Mouse (Mus musculus): ENCODE measurements around the gene Astn2. TPM values are rescaled to one million over a fixed set of nuclear protein-coding genes. Genes with fewer than 3 reads are reported as not detected.

Gene Astn2
- polyA plus RNA-seq, 1 experiment from 2014 or later = 0.06 TPM

DNA sequence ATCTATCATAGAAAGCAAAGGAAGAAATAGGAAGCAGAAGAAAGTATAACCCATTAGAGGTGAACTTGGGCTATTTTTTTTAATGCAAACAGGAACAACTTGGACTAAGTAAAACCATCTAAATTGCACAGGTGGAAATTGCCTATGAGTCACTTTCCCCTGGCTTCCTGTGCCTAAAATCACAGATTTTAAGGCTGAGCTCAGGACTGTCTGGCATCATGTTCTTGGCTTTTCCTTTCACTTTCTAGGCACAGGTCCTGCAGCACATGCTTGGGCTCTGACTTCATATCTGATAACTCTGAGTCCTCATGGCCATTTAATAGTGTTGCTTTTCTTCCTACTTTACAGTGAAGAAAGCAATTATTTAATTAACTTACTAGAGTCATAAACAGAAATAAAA is 161.7 kb downstream of the Astn2 start:
- no peak overlapping the region for H3K4me3 ChIP-seq (replicated peaks)
- no peak for ATAC-seq (ENCODE audit: low read depth)

DNA sequence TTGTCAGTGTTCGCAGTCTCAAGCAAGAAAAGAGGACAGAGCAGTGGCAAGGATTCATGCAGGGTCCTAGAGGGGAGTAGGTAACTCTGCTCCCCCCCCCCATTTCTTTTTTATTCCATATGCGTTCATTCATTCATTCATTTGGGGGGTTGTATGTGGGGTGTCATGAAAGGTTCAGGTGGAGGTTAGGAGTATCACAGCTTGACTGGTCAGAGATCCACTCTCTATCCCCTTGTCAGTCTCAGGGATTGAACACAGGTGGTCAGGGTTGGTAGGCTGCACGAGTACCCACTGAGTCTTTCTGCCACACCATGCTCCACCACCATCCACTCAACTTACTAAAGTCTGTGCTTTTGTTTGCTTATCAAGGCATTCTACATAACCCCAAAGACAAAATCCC is 171.6 kb downstream of the Astn2 start:
- WGBS (ENCODE audit: insufficient replicate concordance) = 40% methylated on average over 3 of the region's 3 CpGs
- H3K9ac ChIP-seq = no peak overlapping the region
- DNase-seq = no peak

More for the DNA sequence above, 161.7 kb downstream of the Astn2 start:
- no peaks in the 10 kb centered on the region for H3K36me3 ChIP-seq
- no peak overlapping the region for H3K27ac ChIP-seq
- H3K9ac ChIP-seq = no peak overlapping the region
- DNase-seq = no peak
- H3K4me1 ChIP-seq (replicated peaks) = no peaks in the 10 kb centered on the region
- no peaks in the 10 kb centered on the region for H3K27me3 ChIP-seq
- H3K9me3 ChIP-seq (replicated peaks) = 0 out of 2 replicates have a peak, but pooled peaks cover 3% of the 10 kb centered on the region
- H3K4me2 ChIP-seq = no peak overlapping the region

DNA sequence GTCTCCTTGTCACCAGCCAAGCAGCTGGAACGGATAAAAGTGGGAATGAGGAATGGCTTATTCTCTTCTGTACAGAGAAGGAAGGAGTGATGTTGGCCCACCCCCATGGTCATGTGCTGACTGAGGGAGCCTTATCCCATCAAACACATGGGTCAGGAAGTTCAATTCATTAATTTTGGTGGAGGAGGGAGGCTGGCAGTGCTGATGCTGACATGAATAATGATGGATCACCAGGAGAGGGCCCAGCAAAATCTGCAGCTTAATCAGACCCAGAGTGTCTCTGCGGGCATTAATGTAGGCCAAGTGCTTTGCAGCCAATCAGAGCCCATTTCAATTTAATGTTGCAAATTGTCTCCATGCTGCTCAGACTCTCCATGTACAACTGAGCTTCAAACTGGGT is 172.1 kb downstream of the Astn2 start:
- Histone ChIP-seq H3K4me1 (replicated peaks) (no peaks in the 10 kb centered on the region), H3K27me3 (no peaks in the 10 kb centered on the region), H3K4me2 (no peak overlapping the region), H3K9me3 (replicated peaks) (no peaks in the 10 kb centered on the region), H3K27ac (no peak overlapping the region), H3K4me3 (replicated peaks) (no peak overlapping the region), H3K9ac (no peak overlapping the region), H3K36me3 (no peaks in the 10 kb centered on the region)
- ATAC-seq (ENCODE audit: low read depth) = no peak
- WGBS (ENCODE audit: insufficient replicate concordance) = 45% methylated on average over 2 of the region's 2 CpGs
- no peak for DNase-seq

More for the DNA sequence above, 171.6 kb downstream of the Astn2 start:
- Histone ChIP-seq H3K4me3 (replicated peaks) (no peak overlapping the region), H3K36me3 (no peaks in the 10 kb centered on the region), H3K27me3 (no peaks in the 10 kb centered on the region), H3K9me3 (replicated peaks) (no peaks in the 10 kb centered on the region), H3K27ac (no peak overlapping the region), H3K4me1 (replicated peaks) (no peaks in the 10 kb centered on the region), H3K4me2 (no peak overlapping the region)
- no peak for ATAC-seq (ENCODE audit: low read depth)

DNA sequence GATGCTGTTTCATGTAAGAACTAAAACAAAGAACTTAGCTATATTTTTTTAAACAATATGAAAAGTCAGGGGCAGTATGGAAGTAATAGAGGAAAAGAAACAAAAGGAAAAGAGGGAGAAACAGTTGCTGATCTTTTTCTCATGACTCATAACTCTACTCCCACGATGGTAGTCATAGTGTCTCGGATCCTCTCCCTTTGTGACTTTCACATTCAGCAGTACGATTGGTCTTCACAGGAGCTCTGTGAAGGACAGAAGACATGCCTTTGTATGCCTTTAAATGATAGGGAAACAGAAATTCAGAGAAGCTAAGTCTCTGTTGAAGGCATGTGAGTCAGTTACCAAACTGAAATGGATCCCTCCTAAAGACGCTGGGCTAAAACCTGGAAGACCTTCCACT is 173.7 kb downstream of the Astn2 start:
- 70% methylated on average over 4 of the region's 4 CpGs for WGBS (ENCODE audit: insufficient replicate concordance)

DNA sequence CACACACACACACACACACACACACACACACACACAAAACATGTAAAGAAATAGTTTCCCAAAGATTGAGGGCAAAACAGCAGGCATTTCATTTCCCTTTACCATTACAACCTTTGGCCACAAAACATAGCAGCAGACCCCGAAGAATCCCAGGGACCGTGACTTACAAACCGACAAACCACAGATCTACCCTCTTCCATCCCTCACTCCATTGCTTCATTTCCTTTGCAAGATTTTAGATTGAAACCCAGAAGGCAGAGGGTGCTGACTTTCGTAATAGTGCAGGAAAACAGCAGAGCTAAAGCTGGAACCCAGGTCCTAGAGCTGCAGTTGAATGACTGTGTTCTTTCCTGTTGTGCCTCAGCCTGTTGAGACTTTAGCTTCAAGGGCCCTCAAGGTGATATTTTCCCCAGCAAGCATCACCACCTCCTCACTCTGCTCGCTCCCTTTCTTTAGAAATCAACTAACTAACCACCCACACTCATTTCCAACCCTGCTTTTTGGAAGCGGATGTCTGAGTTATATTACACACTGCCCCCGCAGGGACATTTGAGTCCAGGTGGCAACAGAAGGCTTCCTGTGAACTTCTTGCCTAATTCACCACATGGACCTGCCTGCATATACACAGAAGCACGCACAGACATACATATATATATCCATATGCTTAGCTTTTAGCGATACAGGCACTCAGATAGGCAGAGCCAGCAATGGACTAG is 181.7 kb downstream of the Astn2 start:
- ATAC-seq (ENCODE audit: low read depth) (no peak), DNase-seq (no peak)
- WGBS (ENCODE audit: insufficient replicate concordance) = 59% methylated on average over 9 of the region's 9 CpGs
- H3K4me1 ChIP-seq (replicated peaks) = no peaks in the 10 kb centered on the region
- H3K27me3 ChIP-seq = no peaks in the 10 kb centered on the region
- no peak overlapping the region for H3K9ac ChIP-seq
- no peak overlapping the region for H3K27ac ChIP-seq
- no peak overlapping the region for H3K4me3 ChIP-seq (replicated peaks)
- no peaks in the 10 kb centered on the region for H3K36me3 ChIP-seq
- H3K9me3 ChIP-seq (replicated peaks) = no peaks in the 10 kb centered on the region
- no peak overlapping the region for H3K4me2 ChIP-seq

More for the DNA sequence above, 173.7 kb downstream of the Astn2 start:
- ATAC-seq (ENCODE audit: low read depth) = no peak
- Histone ChIP-seq H3K4me1 (replicated peaks) (no peaks in the 10 kb centered on the region), H3K9me3 (replicated peaks) (no peaks in the 10 kb centered on the region), H3K9ac (no peak overlapping the region), H3K27me3 (no peaks in the 10 kb centered on the region), H3K4me2 (no peak overlapping the region), H3K36me3 (no peaks in the 10 kb centered on the region), H3K4me3 (replicated peaks) (no peak overlapping the region), H3K27ac (no peak overlapping the region)
- DNase-seq = no peak

DNA sequence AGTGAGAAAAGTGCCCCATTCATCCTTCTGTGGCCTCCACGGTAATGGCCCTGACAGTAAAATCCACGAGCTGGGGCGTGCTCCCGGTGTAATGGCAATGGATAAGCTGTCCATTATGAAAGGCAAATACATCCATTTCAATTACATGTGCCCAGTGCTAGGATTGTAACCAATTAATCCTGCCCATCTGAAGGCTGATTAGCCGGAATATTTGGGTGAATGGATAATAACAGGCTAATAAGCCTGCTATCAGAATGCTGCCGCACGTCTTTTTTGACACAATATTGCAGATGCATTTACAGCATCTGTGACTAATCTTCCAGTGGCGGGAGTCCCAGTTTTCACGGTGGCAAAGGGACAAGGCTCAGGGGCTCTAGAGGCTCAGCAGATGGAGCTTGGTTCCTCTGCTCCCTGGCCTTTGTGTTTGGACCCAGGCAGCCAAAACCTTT is 189.2 kb downstream of the Astn2 start:
- no peaks in the 10 kb centered on the region for H3K4me1 ChIP-seq (replicated peaks)
- DNase-seq = no peak
- H3K4me3 ChIP-seq (replicated peaks) = no peak overlapping the region
- WGBS (ENCODE audit: insufficient replicate concordance) = 60% methylated on average over 9 of the region's 9 CpGs
- no peaks in the 10 kb centered on the region for H3K27me3 ChIP-seq
- no peaks in the 10 kb centered on the region for H3K9me3 ChIP-seq (replicated peaks)
- no peaks in the 10 kb centered on the region for H3K36me3 ChIP-seq
- H3K27ac ChIP-seq = no peak overlapping the region
- no peak overlapping the region for H3K9ac ChIP-seq
- H3K4me2 ChIP-seq = no peak overlapping the region
- ATAC-seq (ENCODE audit: low read depth) = no peak

DNA sequence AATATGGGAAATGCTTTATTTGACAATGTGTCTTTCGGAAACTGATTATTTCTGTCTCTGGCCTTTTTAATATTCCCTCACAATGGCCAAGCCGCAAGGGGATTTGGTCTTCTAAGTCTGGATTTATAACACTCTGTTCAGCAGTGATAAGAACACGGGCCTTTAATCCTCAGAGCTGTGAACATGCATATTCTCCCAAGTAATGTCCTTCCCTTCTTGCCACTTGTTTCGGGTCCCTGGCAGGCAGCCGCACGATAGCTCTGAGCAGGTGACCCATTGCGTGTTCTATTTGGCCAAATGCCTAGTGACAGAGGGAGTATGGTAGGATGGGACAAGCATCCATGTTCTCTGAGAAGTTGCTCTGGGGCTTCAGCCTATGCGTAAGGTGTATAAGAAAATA is 214.8 kb downstream of the Astn2 start:
- no peak for DNase-seq
- 79% methylated on average over 8 of the region's 8 CpGs for WGBS (ENCODE audit: insufficient replicate concordance)

DNA sequence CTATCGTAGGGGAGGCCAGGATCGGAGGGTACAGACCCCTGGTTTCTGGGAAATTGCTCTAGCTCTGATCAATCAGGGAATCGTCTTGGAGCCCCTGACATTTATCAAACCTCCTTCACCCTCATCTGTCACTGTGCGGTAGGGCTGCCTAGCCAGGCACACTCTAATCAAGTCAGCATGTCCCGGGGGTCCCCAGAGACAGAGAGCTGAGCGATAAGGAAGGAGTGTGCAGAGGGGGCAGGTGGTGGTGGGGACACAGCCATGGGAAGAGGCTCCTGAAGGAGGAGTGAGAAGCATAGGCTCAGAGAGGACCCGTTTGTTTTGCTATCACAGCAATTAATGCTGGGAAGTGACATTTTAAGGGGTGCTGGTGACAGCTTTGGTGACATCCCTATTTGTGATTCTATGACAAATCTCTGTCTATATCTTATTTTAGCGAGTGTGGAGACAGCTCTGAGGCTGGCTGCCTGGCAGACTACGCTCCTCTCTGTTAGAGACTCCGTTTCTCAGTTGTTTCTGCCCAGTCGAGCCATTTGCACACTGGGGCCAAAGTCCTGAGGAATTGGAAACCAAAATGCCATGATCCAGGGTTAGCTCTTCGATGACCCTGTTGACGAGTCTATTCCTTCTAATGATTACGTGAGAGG is 228.4 kb downstream of the Astn2 start:
- WGBS (ENCODE audit: insufficient replicate concordance) = 68% methylated on average over 14 of the region's 14 CpGs

More for the DNA sequence above, 214.8 kb downstream of the Astn2 start:
- ATAC-seq (ENCODE audit: low read depth) = no peak
- Histone ChIP-seq H3K36me3 (no peaks in the 10 kb centered on the region), H3K4me1 (replicated peaks) (no peaks in the 10 kb centered on the region), H3K4me2 (no peak overlapping the region), H3K9ac (no peak overlapping the region), H3K9me3 (replicated peaks) (no peaks in the 10 kb centered on the region), H3K27me3 (no peaks in the 10 kb centered on the region), H3K27ac (no peak overlapping the region), H3K4me3 (replicated peaks) (no peak overlapping the region)

DNA sequence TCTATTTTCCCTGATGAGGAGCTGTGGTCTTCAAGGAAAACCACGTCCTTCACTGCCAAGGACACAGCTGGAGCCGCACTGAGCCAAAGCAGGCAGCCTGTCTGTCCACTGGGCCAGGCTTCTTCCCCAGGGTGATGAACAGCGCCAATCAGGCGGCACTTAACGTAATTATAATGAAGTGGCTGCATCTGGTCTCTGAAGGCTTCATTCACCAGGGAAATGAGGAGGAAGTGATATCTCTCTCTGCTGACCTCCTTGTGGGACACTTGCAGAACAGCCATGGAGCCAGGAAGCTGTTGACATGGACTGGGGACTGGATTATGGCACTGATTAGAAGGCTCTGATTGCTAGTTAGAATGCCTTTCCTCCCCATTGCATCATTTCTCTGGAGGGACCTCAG is 232.8 kb downstream of the Astn2 start:
- 0 out of 2 replicates have a peak, but pooled peaks cover 2% of the 10 kb centered on the region for H3K9me3 ChIP-seq (replicated peaks)
- H3K4me2 ChIP-seq = no peak overlapping the region
- H3K27me3 ChIP-seq = no peaks in the 10 kb centered on the region
- ATAC-seq (ENCODE audit: low read depth) (no peak), DNase-seq (no peak)
- H3K4me3 ChIP-seq (replicated peaks) = no peak overlapping the region
- H3K27ac ChIP-seq = no peak overlapping the region
- no peaks in the 10 kb centered on the region for H3K36me3 ChIP-seq
- no peak overlapping the region for H3K9ac ChIP-seq
- 46% methylated on average over 5 of the region's 5 CpGs for WGBS (ENCODE audit: insufficient replicate concordance)
- no peaks in the 10 kb centered on the region for H3K4me1 ChIP-seq (replicated peaks)

More for the DNA sequence above, 228.4 kb downstream of the Astn2 start:
- Histone ChIP-seq H3K4me2 (no peak overlapping the region), H3K9me3 (replicated peaks) (0 out of 2 replicates have a peak, but pooled peaks cover 2% of the 10 kb centered on the region), H3K4me1 (replicated peaks) (no peaks in the 10 kb centered on the region), H3K36me3 (no peaks in the 10 kb centered on the region), H3K27me3 (no peaks in the 10 kb centered on the region), H3K9ac (no peak overlapping the region), H3K4me3 (replicated peaks) (no peak overlapping the region), H3K27ac (no peak overlapping the region)
- DNase-seq (no peak), ATAC-seq (ENCODE audit: low read depth) (no peak)

DNA sequence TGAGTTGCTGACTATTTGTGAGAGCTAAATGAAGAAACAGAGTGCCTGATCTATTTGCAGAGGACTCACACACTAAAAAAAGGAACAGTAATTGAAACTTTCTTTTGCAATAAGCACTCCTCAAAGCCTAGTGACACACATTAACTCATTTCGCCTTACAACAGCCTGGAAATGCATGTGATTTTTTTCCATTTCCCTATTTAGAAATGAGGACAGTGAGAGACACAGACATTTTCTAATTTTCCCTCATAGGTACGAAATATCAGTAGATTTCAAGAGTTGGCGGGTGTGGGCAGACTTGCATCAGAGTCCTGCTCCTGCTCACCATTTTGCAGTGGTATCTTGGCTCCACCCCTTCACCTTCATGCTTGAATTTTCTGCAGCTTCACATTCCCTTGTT is 233.6 kb downstream of the Astn2 start:
- H3K4me1 ChIP-seq (replicated peaks) = no peaks in the 10 kb centered on the region
- H3K4me2 ChIP-seq = no peak overlapping the region
- no peaks in the 10 kb centered on the region for H3K36me3 ChIP-seq
- H3K4me3 ChIP-seq (replicated peaks) = no peak overlapping the region
- H3K9me3 ChIP-seq (replicated peaks) = no peaks in the 10 kb centered on the region
- DNase-seq (no peak), ATAC-seq (ENCODE audit: low read depth) (no peak)
- no peak overlapping the region for H3K9ac ChIP-seq
- WGBS (ENCODE audit: insufficient replicate concordance) = 64% methylated on average over 3 of the region's 3 CpGs
- H3K27ac ChIP-seq = no peak overlapping the region
- no peaks in the 10 kb centered on the region for H3K27me3 ChIP-seq

DNA sequence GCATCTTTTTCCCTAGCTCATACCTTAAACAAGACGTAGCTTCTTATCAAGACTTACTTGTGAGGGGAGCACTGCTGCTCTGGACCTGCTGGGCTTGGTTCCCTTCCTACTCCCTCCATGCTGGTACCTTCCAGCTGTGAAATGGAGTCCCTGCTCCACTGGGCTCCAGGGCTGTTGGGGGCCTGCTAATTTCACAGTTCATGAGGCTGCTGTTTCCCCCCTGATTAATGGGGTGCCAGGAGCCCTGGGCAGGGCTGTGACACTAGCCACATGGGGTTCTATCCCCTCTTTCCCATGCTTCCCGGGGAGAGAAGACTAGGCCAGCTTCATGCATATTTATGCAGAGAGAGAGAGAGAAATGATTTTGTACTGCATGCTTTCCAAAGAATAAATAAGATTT is 234.9 kb downstream of the Astn2 start:
- H3K27me3 ChIP-seq = no peaks in the 10 kb centered on the region
- no peak for DNase-seq
- no peak for ATAC-seq (ENCODE audit: low read depth)
- no peak overlapping the region for H3K4me2 ChIP-seq
- no peaks in the 10 kb centered on the region for H3K9me3 ChIP-seq (replicated peaks)
- 53% methylated on average over 2 of the region's 2 CpGs for WGBS (ENCODE audit: insufficient replicate concordance)
- no peak overlapping the region for H3K4me3 ChIP-seq (replicated peaks)
- H3K36me3 ChIP-seq = no peaks in the 10 kb centered on the region
- H3K9ac ChIP-seq = no peak overlapping the region
- H3K27ac ChIP-seq = no peak overlapping the region
- no peaks in the 10 kb centered on the region for H3K4me1 ChIP-seq (replicated peaks)

DNA sequence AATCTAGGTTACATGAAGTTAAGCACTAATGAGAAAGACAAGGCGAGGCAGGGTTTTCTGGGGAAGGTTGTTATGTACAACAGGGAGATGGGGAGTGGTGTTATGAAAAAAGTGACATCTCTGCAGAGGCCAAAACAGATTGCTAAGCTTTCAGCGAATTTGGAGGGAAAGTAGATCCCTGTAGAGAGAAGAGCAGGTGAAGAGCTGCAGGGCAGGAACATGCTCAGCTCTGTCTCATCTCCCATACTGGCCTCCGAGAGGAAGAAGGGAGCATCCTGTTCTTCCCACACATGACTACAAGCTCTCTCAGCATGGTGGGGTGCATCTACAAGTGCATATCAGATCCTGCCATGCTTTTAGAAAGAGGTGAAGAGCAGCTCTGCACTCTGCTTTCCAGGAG is 245.7 kb downstream of the Astn2 start:
- Histone ChIP-seq H3K27ac (no peak overlapping the region), H3K9ac (no peak overlapping the region), H3K27me3 (no peaks in the 10 kb centered on the region), H3K4me1 (replicated peaks) (no peaks in the 10 kb centered on the region), H3K9me3 (replicated peaks) (no peaks in the 10 kb centered on the region), H3K4me3 (replicated peaks) (no peak overlapping the region), H3K4me2 (no peak overlapping the region), H3K36me3 (no peaks in the 10 kb centered on the region)
- 50% methylated on average over 3 of the region's 3 CpGs for WGBS (ENCODE audit: insufficient replicate concordance)
- no peak for DNase-seq
- no peak for ATAC-seq (ENCODE audit: low read depth)
